Mouse (Mus musculus) left cerebral cortex, postnatal 4 days (tissue): ENCODE data around the gene Creg2. TPM values are rescaled to one million over a fixed set of nuclear protein-coding genes. Genes with fewer than 3 reads are reported as not detected.

Experiments used
- total RNA-seq, 2 experiments: library from RNA; stranded (reverse); gene quantifications; 2 replicates each; pipeline ENCODE4 v1.2.3; 2021

The Creg2 gene
- total RNA-seq, 2 experiments from 2014 or later, result 20.7 to 21.2 TPM

Other genes starting within 250 kb of the Creg2 start
- 10 to 100 TPM; 21.0 to 21.1 TPM for gene Tbc1d8, start 172.7 kb downstream of the Creg2 start, total RNA-seq
- 10 to 100 TPM; 21.6 to 23.6 TPM for gene Cnot11, start 116.5 kb downstream of the Creg2 start, total RNA-seq
- gene Rnf149, start 74.1 kb downstream of the Creg2 start, total RNA-seq, result 10 to 100 TPM; 21.1 to 23.4 TPM
- gene Rfx8, start 69.5 kb upstream of the Creg2 start, total RNA-seq, result under 1 TPM; 0.28 to 0.76 TPM
- not detected for gene Gm3646, start 153.9 kb upstream of the Creg2 start, total RNA-seq
- 100 to 1,000 TPM; 374 to 381 TPM for gene Map4k4, start 249.4 kb upstream of the Creg2 start, total RNA-seq